Mouse (Mus musculus) T-helper 2 cell (primary cell): ENCODE results near the gene Zfhx3.

Source experiments
- in situ Hi-C: fragments of 300-600 bp; cut with MboI, MseI; formaldehyde crosslinking; loops from one replicate; pipeline ENCODE4 v1.15.1; 2025; ENCODE audit warnings: high pct_unique_total_duplicates

Gene Zfhx3

DNA sequence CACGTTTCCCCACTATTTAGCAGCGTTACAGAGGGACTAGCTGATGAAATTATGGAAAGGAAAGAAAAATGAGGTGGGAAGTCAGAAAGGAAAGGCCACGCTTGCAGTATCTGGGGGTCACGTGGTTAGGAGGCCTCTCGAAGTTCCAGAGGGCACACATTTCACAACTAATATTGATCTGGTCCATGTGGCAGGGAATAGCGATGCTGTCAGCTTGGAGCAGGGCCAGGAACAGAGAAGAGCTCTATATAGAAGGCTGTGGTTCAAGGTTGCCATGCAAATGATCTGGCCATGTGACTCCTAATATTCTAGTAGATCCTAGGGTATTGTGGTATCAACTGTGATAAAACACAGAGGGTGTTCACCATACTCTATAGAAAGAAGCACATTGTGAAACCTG lies 1048.1 kb downstream of the Zfhx3 start:
- in situ Hi-C loops: no loop called here

- in situ Hi-C loops: no loop called here
Observed at GRCm38 (mm10) chr8:108991395-108991794, 1049.0 kb downstream of the Zfhx3 start.

DNA sequence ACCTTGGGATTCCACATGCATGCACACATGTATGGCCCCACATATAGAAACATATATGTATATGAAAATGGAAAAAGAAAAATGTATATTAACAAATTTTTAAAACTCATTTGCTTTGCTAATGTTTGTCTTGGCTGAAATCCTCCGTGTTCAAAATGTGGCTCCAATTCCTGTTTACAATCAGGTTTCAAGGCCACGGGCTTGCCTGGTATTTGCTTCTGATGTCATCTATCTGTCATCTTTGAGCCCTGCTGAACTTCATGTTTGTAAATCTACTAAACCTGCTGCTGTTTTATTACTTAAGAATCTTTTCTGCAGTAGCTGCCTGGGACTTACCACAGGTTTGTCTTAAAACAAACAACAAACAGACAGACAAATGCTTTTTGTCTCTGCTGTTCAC lies 1051.3 kb downstream of the Zfhx3 start:
- in situ Hi-C loops: no loop called here

DNA sequence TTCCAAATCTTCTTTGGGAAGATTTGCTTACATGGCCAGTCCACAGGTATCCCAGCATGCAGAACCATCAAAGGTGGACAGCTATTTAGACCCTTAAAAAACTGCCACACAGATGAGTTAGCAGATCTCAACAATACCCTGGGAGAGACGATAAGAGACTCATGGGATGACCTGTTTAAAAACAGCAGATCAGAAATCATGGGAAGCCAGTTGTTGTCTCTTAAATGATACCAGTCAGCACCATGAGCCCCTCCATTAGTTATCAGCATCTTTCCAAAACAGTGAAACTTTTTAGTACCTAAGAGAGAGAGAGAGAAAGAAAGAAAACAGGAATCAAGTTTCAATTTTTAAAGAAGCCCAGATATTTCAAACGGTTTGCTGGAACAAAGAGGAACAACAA lies 1051.7 kb downstream of the Zfhx3 start:
- in situ Hi-C loops: no loop called here

DNA sequence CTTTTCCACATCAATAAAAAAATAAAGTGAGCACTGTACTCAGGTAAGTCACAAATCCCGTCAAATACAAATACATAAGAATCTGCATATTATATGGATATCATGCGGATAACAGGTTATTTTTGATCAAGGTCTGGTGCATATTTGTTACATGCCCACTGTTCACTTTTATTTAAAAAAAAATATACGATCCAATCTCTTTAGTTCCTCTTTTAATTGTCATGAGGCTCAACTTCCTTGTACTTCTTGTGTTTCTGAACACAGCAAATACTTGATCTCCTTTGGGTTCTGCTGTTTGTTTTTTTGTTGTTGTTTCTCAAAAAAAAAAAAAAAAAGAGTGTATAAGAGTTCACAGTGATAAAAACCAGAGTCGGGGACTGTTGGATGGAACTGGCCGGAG lies 1052.4 kb downstream of the Zfhx3 start:
- in situ Hi-C loops: no loop called here

- in situ Hi-C loops: no loop called here
Observed at GRCm38 (mm10) chr8:108997334-108997733, 1054.9 kb downstream of the Zfhx3 start.

- in situ Hi-C loops: no loop called here
Observed at GRCm38 (mm10) chr8:108999297-109000249, 1057.1 kb downstream of the Zfhx3 start.

DNA sequence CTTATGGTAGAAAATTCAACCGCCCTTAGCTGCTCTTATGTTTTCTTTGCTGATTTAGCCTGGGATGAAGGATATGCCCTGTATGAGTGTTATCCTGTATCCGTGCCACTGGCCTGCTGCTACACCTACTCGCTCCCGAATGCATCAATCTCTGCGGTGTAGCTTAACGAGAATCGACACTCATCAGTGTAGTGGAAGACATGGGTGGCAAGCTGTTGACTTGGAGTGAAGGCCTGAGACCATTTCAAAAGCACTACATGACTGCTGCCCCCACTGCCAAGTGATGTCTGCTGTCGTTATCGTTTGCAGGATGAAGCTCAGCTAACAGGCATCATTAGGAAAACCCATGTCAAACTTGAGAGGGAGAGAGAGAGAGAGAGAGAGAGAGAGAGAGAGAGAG lies 1058.6 kb downstream of the Zfhx3 start:
- in situ Hi-C loops: no loop called here

DNA sequence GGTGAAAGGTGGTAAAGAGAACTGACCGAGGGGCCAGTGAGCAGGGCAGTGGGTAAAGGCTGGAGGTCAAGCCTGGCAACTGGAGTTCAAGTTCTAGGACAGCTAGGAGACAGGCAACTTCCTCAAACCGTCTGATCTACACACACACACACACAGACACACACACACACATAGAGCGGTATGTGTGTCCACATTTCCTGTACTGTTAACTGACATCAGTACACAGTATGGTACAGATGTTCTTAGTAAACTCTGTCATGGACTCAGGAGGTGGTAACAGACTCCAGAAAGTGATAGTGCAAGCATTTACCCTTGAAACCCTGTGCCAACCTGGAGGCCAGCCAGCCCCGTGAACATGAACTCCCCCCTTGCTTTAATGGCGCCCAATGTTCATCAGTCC lies 1059.5 kb downstream of the Zfhx3 start:
- in situ Hi-C loops: no loop called here

GRCm38 (mm10) chr8:109006986-109007385 lies 1064.5 kb downstream of the Zfhx3 start:
- in situ Hi-C loops: no loop called here
